Mouse (Mus musculus) CD4-positive, CD25-positive, alpha-beta regulatory T cell, adult 4 months (primary cell): ENCODE data around the gene Gm20532. TPM values are rescaled to one million over a fixed set of nuclear protein-coding genes. Genes with fewer than 3 reads are reported as not detected.

Experiments used
- ATAC-seq: one replicate; pipeline ENCODE4 v1.8.0; 2017
- polyA plus RNA-seq, 2 experiments: library from polyadenylated mRNA; unstranded; fragments of 100-300 nt; shearing (Covaris generic); gene quantifications; one replicate each; pipeline ENCODE4 v1.2.1; 2017

Gm20532 gene
- polyA plus RNA-seq, 2 experiments from 2014 or later: not detected

DNA sequence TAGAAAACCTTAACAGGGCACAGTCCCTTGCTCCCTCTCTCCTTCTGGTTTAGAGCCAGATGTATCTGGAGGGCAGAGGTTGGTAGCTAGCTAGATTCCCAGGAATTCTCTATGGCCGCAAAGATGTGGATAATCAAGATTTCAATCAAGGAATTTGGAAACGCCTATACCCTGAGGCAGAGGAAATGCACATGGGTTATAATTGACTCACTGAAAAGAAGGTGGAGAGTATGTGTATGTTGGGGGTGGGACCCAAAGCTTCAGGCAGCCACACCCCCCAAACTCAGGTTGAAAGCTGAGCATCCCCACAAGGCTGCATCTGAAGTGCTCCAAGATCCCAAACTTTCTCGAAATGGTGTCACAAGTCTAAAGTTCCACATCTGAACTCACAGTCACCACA is 12.0 kb downstream of the Gm20532 start:
- no peak for ATAC-seq

GRCm38 (mm10) chr2:26599965-26600364 is 13.5 kb downstream of the Gm20532 start:
- ATAC-seq: no peak

- ATAC-seq: no peak
Measured at GRCm38 (mm10) chr2:26600664-26601063, 14.2 kb downstream of the Gm20532 start.

DNA sequence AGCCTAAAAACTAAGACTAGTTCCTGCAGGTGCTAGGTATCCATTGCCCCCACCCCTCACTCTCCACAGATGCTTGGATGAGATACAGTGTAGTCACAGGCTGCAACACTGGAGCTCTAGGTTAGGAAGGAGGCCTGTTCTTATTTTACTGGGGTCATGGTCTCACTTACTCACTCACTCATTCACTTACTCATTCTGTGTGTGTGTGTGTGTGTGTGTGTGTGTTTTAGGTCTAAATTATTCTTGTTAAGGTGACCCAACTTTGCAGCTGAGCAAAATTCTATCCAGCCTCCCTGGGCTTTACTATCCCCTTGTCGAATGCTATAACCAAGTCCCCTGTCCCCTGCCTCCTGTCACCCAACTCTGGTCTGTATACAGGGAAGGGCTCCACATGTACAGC is 15.2 kb downstream of the Gm20532 start:
- ATAC-seq: no peak

GRCm38 (mm10) chr2:26602631-26603030 is 16.2 kb downstream of the Gm20532 start:
- no peak for ATAC-seq

GRCm38 (mm10) chr2:26603159-26603558 is 16.7 kb downstream of the Gm20532 start:
- no peak for ATAC-seq

GRCm38 (mm10) chr2:26603720-26604671 is 17.6 kb downstream of the Gm20532 start, which contains the start of gene Agpat2:
Gene Agpat2 (minus strand): TSS chr2:26604417.
- peak; percentile 75 for ATAC-seq

DNA sequence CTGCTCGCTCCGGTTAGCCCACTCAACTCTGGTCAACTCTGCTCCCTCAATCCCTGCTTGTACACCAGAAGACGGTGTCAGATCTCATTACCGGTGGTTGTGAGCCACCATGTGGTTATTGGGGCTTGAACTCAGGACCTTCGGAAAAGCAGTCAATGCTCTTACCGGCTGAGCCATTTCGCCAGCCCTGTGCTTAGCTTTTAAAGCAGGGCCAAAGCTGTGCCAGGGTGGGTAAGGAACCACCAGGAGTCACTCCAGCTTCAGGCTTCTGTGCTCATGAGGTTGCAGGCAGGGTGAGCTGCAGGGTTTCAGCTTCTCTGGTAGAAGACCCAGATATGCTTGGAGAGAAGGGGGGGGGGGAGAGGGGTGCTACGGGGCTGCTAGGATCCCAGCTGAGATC is 18.9 kb downstream of the Gm20532 start:
- ATAC-seq: no peak

DNA sequence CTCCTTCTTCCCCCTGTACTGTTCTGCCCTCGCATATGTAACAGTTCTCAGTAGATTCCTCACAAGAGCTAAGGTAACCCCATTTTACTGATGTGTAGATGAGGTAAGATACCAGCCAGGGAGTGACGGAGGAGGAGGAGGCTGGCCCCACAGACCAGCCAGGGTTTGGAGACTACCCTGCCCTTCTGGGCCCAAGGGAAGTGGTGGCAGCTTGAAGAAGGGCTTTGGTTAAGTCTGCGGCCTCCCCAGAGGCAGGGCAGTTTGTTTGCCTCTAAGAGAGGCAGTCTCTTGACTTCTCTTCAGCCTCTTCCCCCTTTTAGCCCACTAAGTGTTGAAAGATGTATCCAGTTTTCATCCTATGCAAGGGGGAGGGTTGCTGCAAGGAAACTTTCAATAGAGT is 20.1 kb downstream of the Gm20532 start:
- ATAC-seq: no peak

DNA sequence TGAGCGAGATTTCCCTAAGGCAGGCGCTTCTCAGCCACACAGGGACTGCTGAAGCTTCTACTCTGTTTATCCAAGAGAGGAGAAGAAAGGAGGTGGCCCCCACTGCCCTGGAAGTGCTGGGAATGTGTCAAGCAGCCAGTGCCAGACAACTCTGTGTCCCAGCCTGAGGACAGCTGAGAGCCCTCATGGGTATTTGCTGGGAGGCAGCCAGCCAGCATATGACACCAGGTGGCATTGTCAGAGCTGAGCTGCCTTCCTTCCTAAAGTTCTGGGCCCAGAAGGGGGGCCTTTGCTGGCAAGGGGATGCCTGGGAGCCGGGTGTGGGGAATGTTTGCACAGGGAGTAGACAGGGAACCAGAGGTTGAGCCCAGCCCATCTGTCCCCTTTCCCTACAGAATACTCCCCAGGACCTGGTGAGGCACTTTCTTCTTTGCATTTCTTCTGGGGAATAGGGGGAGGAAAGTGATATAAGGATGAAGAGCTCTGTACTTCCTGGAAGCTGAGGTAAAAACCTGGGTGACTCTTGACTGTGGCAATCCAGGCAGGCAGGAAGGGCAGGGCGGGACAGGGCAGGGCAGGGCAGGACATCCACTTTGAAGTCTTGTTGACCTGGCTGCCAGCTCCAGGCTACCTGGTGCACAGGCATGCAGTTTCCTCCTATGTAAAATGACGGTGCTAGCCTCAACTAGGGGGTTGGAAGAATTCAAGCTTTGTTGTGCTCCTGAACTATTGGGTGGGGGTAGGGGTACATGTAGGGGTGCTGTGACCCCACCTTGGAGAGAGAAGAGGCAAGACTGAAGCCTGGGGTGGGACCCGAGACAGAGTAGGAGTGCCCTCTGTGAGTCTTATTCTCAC is 20.8 kb downstream of the Gm20532 start:
- ATAC-seq: no peak

GRCm38 (mm10) chr2:26608781-26609180 is 22.3 kb downstream of the Gm20532 start:
- no peak for ATAC-seq

GRCm38 (mm10) chr2:26609261-26609661 is 22.8 kb downstream of the Gm20532 start:
- ATAC-seq: no peak

DNA sequence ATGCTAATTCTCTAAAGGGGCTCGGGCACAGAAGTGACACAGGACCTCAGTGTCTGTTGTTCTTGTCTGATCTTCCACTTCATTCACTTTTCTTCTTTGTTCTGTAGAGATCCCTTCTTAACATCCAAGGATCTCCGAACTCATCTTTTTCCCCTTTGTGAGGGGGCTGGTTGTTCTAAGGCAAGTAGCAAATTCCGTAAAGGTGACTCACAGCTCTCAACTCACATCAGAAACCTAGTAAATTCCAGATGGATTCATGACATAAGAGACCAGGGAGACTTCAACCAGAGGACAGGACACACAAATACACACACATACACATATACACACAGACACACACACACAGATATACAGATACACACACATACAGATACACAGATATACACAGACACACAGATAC is 24.1 kb downstream of the Gm20532 start:
- no peak for ATAC-seq

GRCm38 (mm10) chr2:26611054-26611453 is 24.6 kb downstream of the Gm20532 start:
- no peak for ATAC-seq

GRCm38 (mm10) chr2:26611896-26612295 is 25.5 kb downstream of the Gm20532 start:
- ATAC-seq: no peak

GRCm38 (mm10) chr2:26614903-26615302 is 28.5 kb downstream of the Gm20532 start:
- no peak for ATAC-seq

- no peak for ATAC-seq
Measured at GRCm38 (mm10) chr2:26615459-26616124, 29.2 kb downstream of the Gm20532 start.

DNA sequence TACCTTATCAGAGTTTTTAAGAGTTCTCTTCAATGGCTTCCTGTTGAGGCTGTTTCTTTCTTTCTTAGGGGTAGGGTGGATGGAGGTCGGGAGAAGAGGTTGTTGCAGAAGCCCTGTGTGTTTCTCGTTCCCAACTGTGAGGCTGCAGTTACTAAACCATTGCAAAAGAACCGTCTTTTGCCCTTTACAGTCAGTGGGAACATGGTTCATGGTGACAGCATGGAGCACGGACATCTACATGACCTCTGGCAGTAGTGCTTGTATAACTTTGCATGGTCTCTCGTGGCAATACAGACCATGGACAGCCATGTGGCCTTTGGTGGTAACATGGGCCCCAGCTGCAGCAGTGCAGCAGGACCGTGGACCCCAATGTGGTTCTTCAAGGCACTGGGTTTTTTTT is 30.9 kb downstream of the Gm20532 start:
- no peak for ATAC-seq

GRCm38 (mm10) chr2:26617928-26618327 is 31.5 kb downstream of the Gm20532 start:
- ATAC-seq: no peak

GRCm38 (mm10) chr2:26621246-26621645 is 34.8 kb downstream of the Gm20532 start:
- no peak for ATAC-seq

GRCm38 (mm10) chr2:26622984-26623383 is 36.5 kb downstream of the Gm20532 start:
- peak; percentile 66 for ATAC-seq

DNA sequence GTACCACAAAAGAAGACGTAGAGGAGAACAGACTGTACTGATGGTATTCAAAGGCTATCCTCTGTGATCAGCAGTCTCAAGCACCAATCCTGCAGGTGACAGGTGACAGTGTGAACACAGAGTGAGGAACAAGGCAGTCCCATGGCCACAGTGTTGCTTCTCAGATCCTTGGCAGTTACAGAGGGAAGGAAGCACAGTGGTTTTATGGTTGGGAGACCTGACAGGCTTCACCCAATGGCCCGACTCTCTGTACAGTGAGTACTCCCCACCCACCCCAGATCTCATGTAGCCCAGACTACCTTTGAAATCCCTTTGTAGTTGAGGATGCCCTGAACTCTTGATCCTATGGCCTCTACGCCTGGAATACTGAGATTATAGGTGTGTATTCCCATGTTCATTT is 39.0 kb downstream of the Gm20532 start:
- no peak for ATAC-seq

DNA sequence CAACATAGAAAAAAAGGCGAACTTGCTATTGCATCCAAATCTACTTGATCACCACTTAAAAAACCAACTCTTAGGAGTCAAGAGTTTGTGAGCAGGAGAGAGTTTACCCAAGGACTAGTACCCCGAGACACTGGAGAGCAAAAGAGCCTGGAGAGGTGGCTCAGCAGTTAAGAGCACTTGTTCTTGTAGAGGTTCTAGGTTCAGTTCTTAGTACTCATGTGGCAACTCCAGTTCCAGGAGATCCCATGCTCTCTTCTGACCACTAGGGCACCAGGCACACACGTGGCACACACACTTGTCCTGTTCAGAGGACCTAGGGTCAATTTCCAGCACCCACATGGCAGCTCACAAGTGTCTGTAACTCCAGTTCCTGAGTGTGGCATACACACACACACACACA is 39.6 kb downstream of the Gm20532 start:
- no peak for ATAC-seq
